Mouse (Mus musculus) stomach, embryonic 15.5 days (tissue): ENCODE results near the gene Slc36a3. TPM values are rescaled to one million over a fixed set of nuclear protein-coding genes. Genes with fewer than 3 reads are reported as not detected.
A peak's percentile ranks its signal among the peaks of the same experiment; 100 is the strongest.
"Not testable (repeated sequence)": the region's sequence is repeated elsewhere in the genome, so short reads cannot be mapped to it uniquely, and the experiment has no call there.

Experiments used
- ATAC-seq: fragments of 200-750 bp; cut with Nextera tagmentation; 2 replicates; pipeline ENCODE4 v1.8.0; 2017; ENCODE audit warnings: low read depth, moderate number of reproducible peaks, moderate TSS enrichment; ENCODE audit not compliant: insufficient read depth, low FRiP score
- H3K27ac ChIP-seq: fragments of 300-500 bp; sonication (generic); 2 replicates; pipeline ENCODE4 v1.5.1; 2015; ENCODE audit warnings: mild to moderate bottlenecking, inconsistent platforms
- H3K27me3 ChIP-seq: fragments of 300-500 bp; sonication (generic); replicated peaks from 2 replicates; pipeline ENCODE4 v1.6.1; 2015; ENCODE audit warnings: inconsistent platforms
- H3K36me3 ChIP-seq: fragments of 300-500 bp; sonication (generic); 2 replicates; pipeline ENCODE4 v1.6.1; 2015; ENCODE audit warnings: inconsistent platforms
- H3K4me1 ChIP-seq: fragments of 300-500 bp; sonication (generic); 2 replicates; pipeline ENCODE4 v1.6.1; 2015; ENCODE audit warnings: inconsistent platforms
- H3K4me2 ChIP-seq: fragments of 300-500 bp; sonication (generic); 2 replicates; pipeline ENCODE4 v1.6.1; 2015; ENCODE audit warnings: mild to moderate bottlenecking, inconsistent platforms
- H3K4me3 ChIP-seq: fragments of 300-500 bp; sonication (generic); replicated peaks from 2 replicates; pipeline ENCODE4 v1.5.1; 2015; ENCODE audit warnings: inconsistent platforms
- H3K9ac ChIP-seq: fragments of 300-500 bp; sonication (generic); 2 replicates; pipeline ENCODE4 v1.6.1; 2015; ENCODE audit warnings: inconsistent platforms
- H3K9me3 ChIP-seq: fragments of 300-500 bp; sonication (generic); 2 replicates; pipeline ENCODE4 v1.6.1; 2016; ENCODE audit warnings: inconsistent platforms
- WGBS: fragments of 180-500 bp; shearing (Covaris S2); methylation state at CpG from one replicate; pipeline ENCODE4 v1.1.7; 2015; 5-methylcytosine and 5-hydroxymethylcytosine counted together
- polyA plus RNA-seq: library from polyadenylated mRNA; unstranded; fragments of >200 nt; fragmentation: Nextera tagmentation; extraction: Ambion mirVana; gene quantifications from 2 replicates; pipeline ENCODE4 v1.2.1, GENCODE M21; 2015

Slc36a3 gene
- polyA plus RNA-seq, 1 experiment from 2014 or later, result 0.08 TPM

DNA sequence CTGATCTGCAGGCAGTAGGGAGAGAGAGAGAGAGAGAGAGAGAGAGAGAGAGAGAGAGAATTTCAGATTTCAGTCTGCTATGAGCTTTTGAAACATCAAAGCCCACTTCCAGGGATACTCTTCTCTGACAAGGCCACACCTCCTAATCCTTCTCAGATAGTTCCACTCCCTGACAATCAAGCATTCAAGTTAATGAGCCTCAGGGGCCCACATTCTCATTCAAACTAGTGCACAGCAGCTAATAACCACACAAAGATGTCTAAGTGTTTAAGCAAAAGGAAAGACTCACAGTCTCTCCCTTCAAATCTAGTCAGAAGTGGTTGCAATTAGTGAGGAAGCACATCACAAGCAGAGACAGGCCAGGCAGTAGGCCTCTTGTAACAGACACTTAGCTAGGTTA lies 31.2 kb downstream of the Slc36a3 start:
- H3K9me3 ChIP-seq, result no peaks in the 10 kb centered on the region
- H3K4me1 ChIP-seq, result no peaks in the 10 kb centered on the region
- no peak for ATAC-seq
- H3K36me3 ChIP-seq, result no peaks in the 10 kb centered on the region
- H3K27ac ChIP-seq, result no peak overlapping the region
- no peak overlapping the region for H3K4me2 ChIP-seq
- no peak overlapping the region for H3K4me3 ChIP-seq
- no peak overlapping the region for H3K9ac ChIP-seq
- H3K27me3 ChIP-seq, result no peaks in the 10 kb centered on the region

DNA sequence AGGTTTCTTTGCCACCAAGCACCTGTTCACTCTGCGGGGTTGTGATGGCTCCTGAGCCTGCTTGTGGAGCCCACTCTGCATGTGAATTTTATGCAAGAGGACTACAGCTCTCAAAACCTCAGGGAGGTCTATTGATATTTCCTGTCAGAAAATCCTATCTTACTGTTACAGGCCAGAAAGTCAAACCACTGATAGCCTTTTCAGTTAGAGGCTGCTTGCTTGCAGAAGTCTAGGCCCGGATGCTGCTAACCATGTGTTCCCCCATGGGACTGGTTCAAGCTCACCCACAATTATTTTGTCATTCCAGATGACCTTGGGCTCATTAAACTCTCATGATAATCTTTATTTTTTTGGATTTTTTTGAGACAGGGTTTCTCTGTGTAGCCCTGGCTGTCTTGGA lies 34.5 kb downstream of the Slc36a3 start:
- no peaks in the 10 kb centered on the region for H3K36me3 ChIP-seq
- H3K4me3 ChIP-seq, result no peak overlapping the region
- 0 out of 2 replicates have a peak, but pooled peaks cover 2% of the 10 kb centered on the region for H3K4me1 ChIP-seq
- H3K9me3 ChIP-seq, result no peaks in the 10 kb centered on the region
- H3K27ac ChIP-seq, result no peak overlapping the region
- ATAC-seq, result no peak
- WGBS, result 80% methylated on average over 2 of the region's 2 CpGs
- no peaks in the 10 kb centered on the region for H3K27me3 ChIP-seq
- no peak overlapping the region for H3K9ac ChIP-seq
- no peak overlapping the region for H3K4me2 ChIP-seq

DNA sequence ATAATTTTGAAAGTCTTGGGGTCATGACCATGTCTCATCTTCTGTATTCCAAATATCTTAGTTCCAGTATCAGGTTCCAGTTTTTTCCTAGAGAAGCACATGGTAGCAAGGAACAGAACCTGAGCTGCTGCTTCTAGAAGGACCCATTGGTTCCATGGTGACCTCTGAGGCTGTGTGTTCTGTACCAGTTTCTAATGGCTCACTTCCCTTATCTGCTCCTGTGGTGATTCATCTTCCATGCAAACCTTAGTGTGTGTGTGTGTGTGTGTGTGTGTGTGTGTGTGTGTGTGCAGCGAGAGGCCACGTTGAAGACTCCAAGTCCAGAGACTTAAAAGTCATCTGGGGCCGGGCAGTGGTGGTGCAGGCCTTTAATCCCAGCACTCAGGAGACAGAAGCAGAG lies 35.5 kb downstream of the Slc36a3 start:
- Histone ChIP-seq H3K27me3 (no peaks in the 10 kb centered on the region), H3K27ac (no peak overlapping the region), H3K4me1 (0 out of 2 replicates have a peak, but pooled peaks cover 2% of the 10 kb centered on the region), H3K4me2 (no peak overlapping the region), H3K4me3 (no peak overlapping the region), H3K36me3 (no peaks in the 10 kb centered on the region), H3K9me3 (no peaks in the 10 kb centered on the region), H3K9ac (no peak overlapping the region)
- WGBS, result 85% methylated on average over 3 of the region's 3 CpGs
- no peak for ATAC-seq

DNA sequence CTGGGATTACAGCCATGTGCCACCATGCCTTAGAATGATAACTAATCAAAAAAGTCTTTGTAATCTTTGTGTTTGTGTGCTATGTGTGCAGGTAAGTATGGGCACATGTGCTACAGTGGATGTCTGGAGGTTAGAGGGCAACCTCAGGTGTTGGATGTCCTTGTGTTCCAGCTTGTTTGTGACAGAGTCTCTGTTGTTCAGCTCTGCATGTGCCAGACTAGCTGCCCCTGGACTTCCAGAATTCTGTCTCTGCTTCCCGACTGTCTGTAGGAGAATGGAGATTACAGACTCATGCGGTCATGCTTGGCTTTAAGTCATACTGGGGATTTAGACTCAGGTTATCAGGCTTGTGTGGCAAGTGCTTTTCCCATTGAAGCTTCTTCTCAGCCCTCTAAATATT lies 37.2 kb downstream of the Slc36a3 start:
- Histone ChIP-seq H3K9ac (no peak overlapping the region), H3K4me1 (0 out of 2 replicates have a peak, but pooled peaks cover 2% of the 10 kb centered on the region), H3K27me3 (no peaks in the 10 kb centered on the region), H3K4me3 (no peak overlapping the region), H3K4me2 (no peak overlapping the region), H3K9me3 (no peaks in the 10 kb centered on the region), H3K36me3 (no peaks in the 10 kb centered on the region), H3K27ac (no peak overlapping the region)
- ATAC-seq, result no peak
- WGBS, result 73% methylated on average over 2 of the region's 2 CpGs

- H3K27ac ChIP-seq, result peak overlapping the region; percentile 11; the same call in 1 of the 2 replicates
- H3K9me3 ChIP-seq, H3K36me3 ChIP-seq, H3K9ac ChIP-seq, ATAC-seq, H3K4me1 ChIP-seq, H3K4me2 ChIP-seq, H3K4me3 ChIP-seq, H3K27me3 ChIP-seq: not testable (repeated sequence)
- WGBS, result 23% methylated on average over 4 of the region's 4 CpGs
Observed at GRCm38 (mm10) chr11:55113861-55114250, 37.7 kb downstream of the Slc36a3 start.

DNA sequence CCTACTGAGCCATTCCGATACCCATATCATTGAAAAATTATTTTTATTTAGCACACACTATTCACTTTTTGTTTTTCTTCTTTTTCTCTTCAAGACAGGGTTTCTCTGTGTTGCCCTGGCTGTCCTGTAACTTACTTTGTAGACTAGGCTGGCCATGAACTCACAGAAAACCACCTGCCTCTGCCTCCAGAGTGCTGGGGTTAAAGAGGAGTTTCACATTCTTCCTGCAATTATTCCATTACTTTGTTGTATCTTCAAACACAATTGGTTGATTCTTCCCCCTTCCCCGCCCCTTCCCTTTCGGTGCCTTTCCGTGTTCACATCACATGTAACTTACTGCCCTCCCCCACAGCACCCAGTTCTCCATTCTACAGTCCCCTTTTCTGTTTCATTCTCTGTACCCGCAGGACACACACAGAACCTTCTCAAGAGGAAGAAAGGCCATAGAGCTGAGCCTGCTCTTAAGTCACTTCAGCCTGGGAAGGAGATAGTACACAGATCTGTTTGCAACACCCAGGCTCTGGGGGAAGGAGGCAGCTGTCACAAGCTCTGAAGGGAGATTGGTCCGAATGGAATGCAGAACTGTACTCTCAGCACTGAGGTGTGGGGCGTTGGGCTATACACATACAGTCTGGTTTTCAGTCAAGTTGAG lies 38.2 kb downstream of the Slc36a3 start:
- no peaks in the 10 kb centered on the region for H3K27me3 ChIP-seq
- H3K27ac ChIP-seq, result peak overlapping the region; percentile 11; the same call in 1 of the 2 replicates
- ATAC-seq, result no peak

GRCm38 (mm10) chr11:55110566-55111169 lies 40.8 kb downstream of the Slc36a3 start:
- 55% methylated on average over 7 of the region's 7 CpGs for WGBS
- Histone ChIP-seq H3K27me3 (no peaks in the 10 kb centered on the region), H3K27ac (no peak overlapping the region), H3K9ac (no peak overlapping the region), H3K9me3 (no peaks in the 10 kb centered on the region), H3K4me3 (no peak overlapping the region), H3K36me3 (0 out of 2 replicates have a peak, but pooled peaks cover 2% of the 10 kb centered on the region), H3K4me2 (no peak overlapping the region), H3K4me1 (0 out of 2 replicates have a peak, but pooled peaks cover 2% of the 10 kb centered on the region)
- peak; percentile 58; the same call in 1 of the 2 replicates for ATAC-seq

More for the DNA sequence above, 38.2 kb downstream of the Slc36a3 start:
- H3K4me2 ChIP-seq, result no peak overlapping the region
- H3K9me3 ChIP-seq, result no peaks in the 10 kb centered on the region
- no peak overlapping the region for H3K4me3 ChIP-seq
- H3K9ac ChIP-seq, result no peak overlapping the region
- WGBS, result 48% methylated on average over 7 of the region's 7 CpGs
- H3K4me1 ChIP-seq, result 0 out of 2 replicates have a peak, but pooled peaks cover 2% of the 10 kb centered on the region
- H3K36me3 ChIP-seq, result no peaks in the 10 kb centered on the region

DNA sequence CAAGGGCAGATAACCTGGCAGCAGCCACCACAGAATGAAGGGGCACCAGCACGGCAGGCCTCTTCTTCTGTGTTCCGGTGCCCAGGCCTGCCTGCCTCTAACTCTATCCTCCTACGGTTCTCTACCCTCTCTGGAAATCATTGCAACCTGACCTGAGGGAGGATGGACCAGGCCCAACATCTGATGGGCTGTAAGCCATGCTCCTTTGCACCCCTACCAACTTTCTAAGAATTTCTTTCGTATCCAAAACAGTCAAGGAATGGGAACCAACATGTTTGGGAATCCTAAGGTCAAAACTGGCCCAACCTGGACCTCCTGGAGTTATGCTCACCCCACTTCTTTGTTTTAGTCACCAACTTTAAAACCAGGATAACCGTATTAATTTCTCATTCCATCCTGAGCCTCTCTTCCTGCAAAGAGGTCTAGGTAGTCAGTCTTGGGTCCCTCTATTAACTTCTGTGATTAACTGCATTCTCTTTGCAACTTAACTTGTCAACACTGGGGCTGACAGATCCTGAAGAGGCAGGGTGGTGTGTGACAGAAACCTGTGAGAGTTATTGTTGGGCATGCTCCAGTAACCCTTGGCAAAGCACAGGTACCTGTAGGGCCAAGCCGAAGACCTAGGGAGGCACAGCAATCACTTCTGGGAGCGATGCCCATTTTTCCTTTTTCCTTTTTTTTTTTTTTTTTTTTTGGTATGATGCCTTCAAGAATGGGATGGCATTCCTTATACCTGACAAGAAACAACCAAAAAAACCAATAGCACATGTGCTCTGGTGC lies 41.8 kb downstream of the Slc36a3 start:
- H3K4me1 ChIP-seq, result 0 out of 2 replicates have a peak, but pooled peaks cover 2% of the 10 kb centered on the region
- 0 out of 2 replicates have a peak, but pooled peaks cover 2% of the 10 kb centered on the region for H3K36me3 ChIP-seq
- H3K4me2 ChIP-seq, result no peak overlapping the region
- H3K4me3 ChIP-seq, result no peak overlapping the region
- H3K27me3 ChIP-seq, result no peaks in the 10 kb centered on the region
- no peak overlapping the region for H3K27ac ChIP-seq
- H3K9ac ChIP-seq, result no peak overlapping the region
- H3K9me3 ChIP-seq, result no peaks in the 10 kb centered on the region
- WGBS, result 87% methylated on average over 7 of the region's 7 CpGs
- no peak for ATAC-seq

DNA sequence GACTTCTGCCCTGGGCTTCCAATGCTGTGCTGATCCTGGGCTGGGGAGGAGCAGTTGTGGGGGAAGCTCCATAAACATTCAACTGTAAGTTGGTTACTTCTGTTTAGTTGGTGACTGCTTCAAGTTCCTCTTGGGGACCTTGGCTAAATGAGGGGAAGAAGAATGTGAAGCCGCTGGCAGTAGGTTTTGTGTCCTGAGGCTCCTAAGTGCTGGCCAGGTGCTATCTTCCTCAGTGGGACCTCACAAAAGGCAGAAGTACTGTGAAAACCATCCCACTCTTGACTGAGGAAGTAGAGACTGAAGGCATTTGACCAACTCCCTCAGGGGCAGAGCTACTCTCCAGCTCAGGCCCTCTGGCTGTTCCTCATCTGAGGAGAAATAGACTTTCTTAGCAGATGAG lies 44.9 kb downstream of the Slc36a3 start:
- no peak overlapping the region for H3K9ac ChIP-seq
- H3K4me2 ChIP-seq, result no peak overlapping the region
- 81% methylated on average over 1 of the region's 1 CpGs for WGBS
- no peaks in the 10 kb centered on the region for H3K4me1 ChIP-seq
- H3K36me3 ChIP-seq, result 0 out of 2 replicates have a peak, but pooled peaks cover 2% of the 10 kb centered on the region
- H3K27me3 ChIP-seq, result no peaks in the 10 kb centered on the region
- no peaks in the 10 kb centered on the region for H3K9me3 ChIP-seq
- H3K27ac ChIP-seq, result no peak overlapping the region
- ATAC-seq, result no peak
- no peak overlapping the region for H3K4me3 ChIP-seq

DNA sequence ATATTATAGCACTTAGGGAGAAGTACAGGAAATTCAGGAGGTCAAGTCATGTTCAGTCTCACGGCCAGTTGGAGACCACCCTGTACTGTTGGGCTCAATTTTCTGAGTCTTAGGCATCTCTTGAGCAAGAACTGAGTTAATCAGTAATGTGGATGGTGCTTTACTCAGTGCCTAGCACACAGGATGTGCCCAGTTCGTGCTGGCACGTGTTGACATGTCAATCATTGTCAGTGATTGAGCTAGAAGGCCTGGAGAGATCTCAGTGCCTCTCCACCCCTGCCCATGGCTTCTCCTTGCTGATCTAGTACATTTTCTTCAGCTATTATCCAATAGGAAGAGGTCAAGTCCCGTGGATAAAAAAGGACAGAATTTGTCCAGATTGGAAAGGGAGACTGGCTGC lies 46.1 kb downstream of the Slc36a3 start:
- ATAC-seq, result no peak
- Histone ChIP-seq H3K4me1 (no peaks in the 10 kb centered on the region), H3K36me3 (0 out of 2 replicates have a peak, but pooled peaks cover 2% of the 10 kb centered on the region), H3K4me2 (no peak overlapping the region), H3K27ac (no peak overlapping the region), H3K9ac (no peak overlapping the region), H3K9me3 (no peaks in the 10 kb centered on the region), H3K27me3 (no peaks in the 10 kb centered on the region), H3K4me3 (no peak overlapping the region)
- 72% methylated on average over 4 of the region's 4 CpGs for WGBS

GRCm38 (mm10) chr11:55103229-55103628 lies 48.3 kb downstream of the Slc36a3 start:
- Histone ChIP-seq H3K9me3 (no peaks in the 10 kb centered on the region), H3K27me3 (no peaks in the 10 kb centered on the region), H3K4me3 (no peak overlapping the region), H3K4me2 (no peak overlapping the region), H3K36me3 (0 out of 2 replicates have a peak, but pooled peaks cover 2% of the 10 kb centered on the region), H3K9ac (no peak overlapping the region), H3K27ac (no peak overlapping the region), H3K4me1 (peaks cover 4% of the 10 kb centered on the region; the same call in 1 of the 2 replicates)
- no peak for ATAC-seq
- 83% methylated on average over 3 of the region's 3 CpGs for WGBS

DNA sequence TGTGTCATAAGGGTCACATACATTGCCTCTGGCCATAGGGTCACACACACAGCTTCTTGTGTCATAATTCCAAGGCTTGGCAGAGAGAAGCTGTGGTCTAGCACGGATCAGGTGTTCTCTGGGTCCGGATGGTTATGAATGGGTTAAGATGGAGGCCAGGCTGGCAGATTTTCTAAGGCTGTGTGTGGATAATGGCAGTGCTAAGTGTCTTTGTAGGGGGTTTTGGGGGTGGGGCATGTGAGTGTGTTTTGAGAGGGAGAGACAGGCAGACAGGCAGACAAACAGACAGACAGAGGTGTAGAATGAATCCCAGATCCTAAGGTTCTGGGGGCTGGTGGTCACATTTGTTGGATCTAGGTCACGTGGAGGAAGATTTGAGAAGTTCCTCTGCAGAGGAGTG lies 49.5 kb downstream of the Slc36a3 start:
- no peak overlapping the region for H3K4me2 ChIP-seq
- no peak overlapping the region for H3K4me3 ChIP-seq
- H3K27ac ChIP-seq, result no peak overlapping the region
- ATAC-seq, result no peak
- 0 out of 2 replicates have a peak, but pooled peaks cover 2% of the 10 kb centered on the region for H3K36me3 ChIP-seq
- no peak overlapping the region for H3K9ac ChIP-seq
- no peaks in the 10 kb centered on the region for H3K27me3 ChIP-seq
- peaks cover 5% of the 10 kb centered on the region for H3K4me1 ChIP-seq
- WGBS, result 87% methylated on average over 3 of the region's 3 CpGs
- H3K9me3 ChIP-seq, result no peaks in the 10 kb centered on the region
